Mouse (Mus musculus) small intestine, adult 2 months (tissue): ENCODE measurements around the gene Mamdc4. TPM values are rescaled to one million over a fixed set of nuclear protein-coding genes. Genes with fewer than 3 reads are reported as not detected.

Source experiments
- H3K27ac ChIP-seq: fragments of 200-500 bp; 2 replicates; pipeline ENCODE4 v1.5.1; 2012; ENCODE audit warnings: low read depth, low read length, control low read depth, inconsistent platforms; ENCODE audit not compliant: insufficient read depth
- H3K27me3 ChIP-seq: fragments of 200-500 bp; 2 replicates; pipeline ENCODE4 v1.6.1; 2012; ENCODE audit warnings: mild to moderate bottlenecking, moderate library complexity, low read length, inconsistent platforms; ENCODE audit not compliant: control insufficient read depth, insufficient read depth
- H3K36me3 ChIP-seq: fragments of 200-500 bp; 2 replicates; pipeline ENCODE4 v1.6.1; 2012; ENCODE audit warnings: mild to moderate bottlenecking, low read length, control low read depth, inconsistent platforms; ENCODE audit not compliant: control insufficient read depth, insufficient read depth
- H3K4me1 ChIP-seq: fragments of 200-500 bp; 2 replicates; pipeline ENCODE4 v1.6.1; 2012; ENCODE audit warnings: low read length, inconsistent platforms, mixed read lengths; ENCODE audit not compliant: control insufficient read depth, insufficient read depth, insufficient read length
- H3K4me3 ChIP-seq: fragments of 200-500 bp; 2 replicates; pipeline ENCODE4 v1.5.1; 2012; ENCODE audit warnings: low read depth, mild to moderate bottlenecking, control low read depth, inconsistent platforms, low read length, moderate library complexity
- CTCF ChIP-seq: fragments of 200-500 bp; IDR thresholded peaks from 2 replicates; pipeline ENCODE4 v1.5.1; 2012; ENCODE audit warnings: low read depth, mild to moderate bottlenecking, control low read depth, inconsistent platforms, low read length, moderate library complexity, mixed read lengths; ENCODE audit not compliant: insufficient replicate concordance, insufficient read length; ENCODE audit errors: extremely low read depth
- POLR2A ChIP-seq: fragments of 200-500 bp; IDR thresholded peaks from 2 replicates; pipeline ENCODE4 v1.6.1; 2012; ENCODE audit warnings: low read depth, mild to moderate bottlenecking, control low read depth, inconsistent platforms, low read length, moderate library complexity
- WGBS: fragments of 180-500 bp; shearing (Covaris S2); methylation state at CpG from one replicate; pipeline ENCODE4 v1.1.7; 2018; 5-methylcytosine and 5-hydroxymethylcytosine counted together
- polyA plus RNA-seq: library from polyadenylated mRNA; depleted of rRNA; stranded (reverse); fragments of >200 nt; gene quantifications from 2 replicates; pipeline ENCODE4 v1.2.3, GENCODE M21; 2012

Gene Mamdc4
- polyA plus RNA-seq, 1 experiment, result 1.1 TPM

GRCm38 (mm10) chr2:25608671-25609070, 34.0 kb upstream of the Mamdc4 start:
- Histone ChIP-seq H3K4me3 (peak overlapping the region; percentile 99), H3K27me3 (no peaks in the 10 kb centered on the region), H3K36me3 (no peaks in the 10 kb centered on the region), H3K27ac (no peak overlapping the region), H3K4me1 (peaks cover 7% of the 10 kb centered on the region; the same call in 1 of the 2 replicates)
- 30% methylated on average over 10 of the region's 10 CpGs for WGBS
- TF ChIP-seq POLR2A (no peak), CTCF (no peak)

DNA sequence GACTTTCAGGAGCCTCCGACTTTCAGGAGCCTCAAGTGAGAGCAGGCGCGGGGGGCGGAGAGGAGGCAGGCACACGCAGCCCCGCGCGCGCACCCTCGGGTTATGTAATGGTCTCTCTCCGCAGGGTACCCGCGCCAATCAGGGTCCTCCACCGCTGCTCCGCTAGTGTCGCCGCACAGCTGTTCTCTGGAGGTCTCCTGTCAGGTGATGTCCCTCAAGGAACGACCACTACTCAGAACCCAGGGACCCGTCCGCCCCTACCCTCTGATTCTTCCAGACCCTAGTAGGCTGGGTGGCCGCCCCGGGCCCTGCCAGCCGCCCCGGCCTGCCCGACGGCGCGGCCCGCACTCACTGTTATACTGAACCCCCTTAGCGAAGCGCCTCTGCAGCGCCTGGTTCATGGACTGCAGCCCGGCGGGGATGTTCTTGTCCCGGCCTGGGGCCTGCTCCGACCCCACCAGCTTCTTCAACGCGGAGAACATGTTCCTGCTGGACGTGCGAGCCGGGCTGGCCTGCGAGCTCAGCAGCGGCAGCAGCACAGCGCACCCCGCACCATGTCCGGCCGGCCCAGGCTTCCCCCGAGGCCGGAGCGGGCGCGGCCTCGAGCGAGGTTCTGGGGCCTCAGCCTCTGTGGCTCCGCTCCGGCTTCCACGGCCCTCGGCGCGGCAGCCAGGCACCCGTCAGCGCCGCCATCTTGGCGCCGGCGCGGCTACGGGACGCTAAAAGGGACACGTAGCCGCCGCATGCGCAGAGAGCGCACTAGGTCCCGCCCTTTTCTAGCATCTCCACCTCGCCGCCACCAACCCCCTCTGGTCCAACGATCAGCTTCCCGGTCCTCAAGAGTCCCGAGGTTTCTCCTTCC, 33.3 kb upstream of the Mamdc4 start, which contains the start of gene Rabl6:
Rabl6 (minus strand) TSS at position 761 of the 862 bp plus-strand sequence.
- H3K27me3 ChIP-seq, result no peaks in the 10 kb centered on the region
- 0 out of 2 replicates have a peak, but pooled peaks cover 2% of the 10 kb centered on the region for H3K36me3 ChIP-seq
- H3K4me3 ChIP-seq, result peak within 1 kb of the TSS; percentile 99
- peak within 1 kb of the TSS; percentile 51 for H3K27ac ChIP-seq
- TF ChIP-seq POLR2A (peak; percentile 77), CTCF (no peak)
- peaks cover 7% of the 10 kb centered on the region; the same call in 1 of the 2 replicates for H3K4me1 ChIP-seq
- under 1% methylated on average over 80 of the region's 80 CpGs for WGBS

GRCm38 (mm10) chr2:25602526-25602925, 27.9 kb upstream of the Mamdc4 start:
- TF ChIP-seq CTCF (no peak), POLR2A (no peak)
- no peaks in the 10 kb centered on the region for H3K27me3 ChIP-seq
- H3K27ac ChIP-seq, result no peak overlapping the region
- H3K4me3 ChIP-seq, result no peak overlapping the region
- 96% methylated on average over 5 of the region's 5 CpGs for WGBS
- H3K4me1 ChIP-seq, result peaks cover 8% of the 10 kb centered on the region; the same call in 1 of the 2 replicates
- peaks cover 35% of the 10 kb centered on the region for H3K36me3 ChIP-seq

DNA sequence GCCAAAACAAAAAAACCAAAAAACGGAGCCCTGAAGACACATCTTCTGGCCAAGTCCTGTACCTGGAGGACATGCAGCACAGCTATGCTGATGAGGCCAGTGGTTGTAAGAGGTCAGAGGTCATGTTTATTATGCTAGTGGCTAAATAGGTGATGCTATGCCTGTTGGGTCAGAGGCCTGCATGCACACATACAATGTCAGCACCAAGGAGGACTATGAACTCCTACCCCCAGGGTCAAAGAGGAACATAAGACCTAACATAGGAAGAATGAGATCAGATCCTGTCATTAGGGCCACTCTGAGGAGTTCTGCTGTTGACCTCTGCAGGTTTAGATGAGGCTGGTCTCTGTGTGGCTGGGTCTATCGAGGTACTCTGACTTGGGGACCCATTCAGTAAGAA, 25.4 kb upstream of the Mamdc4 start:
- no peak overlapping the region for H3K4me3 ChIP-seq
- TF ChIP-seq POLR2A, result no peak
- TF ChIP-seq CTCF, result no peak
- peaks cover 57% of the 10 kb centered on the region for H3K36me3 ChIP-seq
- H3K27me3 ChIP-seq, result no peaks in the 10 kb centered on the region
- peaks cover 6% of the 10 kb centered on the region; the same call in 1 of the 2 replicates for H3K4me1 ChIP-seq
- H3K27ac ChIP-seq, result no peak overlapping the region
- WGBS, result 91% methylated on average over 2 of the region's 2 CpGs

- 100% methylated on average over 1 of the region's 1 CpGs for WGBS
- TF ChIP-seq POLR2A, result no peak
- no peak for TF ChIP-seq CTCF
- peaks cover 60% of the 10 kb centered on the region for H3K36me3 ChIP-seq
Observed at GRCm38 (mm10) chr2:25598749-25599148, 24.1 kb upstream of the Mamdc4 start.

GRCm38 (mm10) chr2:25596765-25597510, 22.3 kb upstream of the Mamdc4 start:
- 90% methylated on average over 5 of the region's 5 CpGs for WGBS

More at GRCm38 (mm10) chr2:25598749-25599148, 24.1 kb upstream of the Mamdc4 start:
- Histone ChIP-seq H3K27me3 (no peaks in the 10 kb centered on the region), H3K4me1 (peaks cover 6% of the 10 kb centered on the region; the same call in 1 of the 2 replicates), H3K4me3 (no peak overlapping the region), H3K27ac (no peak overlapping the region)

GRCm38 (mm10) chr2:25591863-25592262, 17.2 kb upstream of the Mamdc4 start:
- no peaks in the 10 kb centered on the region for H3K4me1 ChIP-seq
- H3K27ac ChIP-seq, result no peak overlapping the region
- TF ChIP-seq POLR2A (no peak), CTCF (peak; percentile 57; the same call in 1 of the 2 replicates)
- 70% methylated on average over 2 of the region's 2 CpGs for WGBS
- H3K4me3 ChIP-seq, result no peak overlapping the region
- H3K36me3 ChIP-seq, result peaks cover 57% of the 10 kb centered on the region
- H3K27me3 ChIP-seq, result no peaks in the 10 kb centered on the region

More at GRCm38 (mm10) chr2:25596765-25597510, 22.3 kb upstream of the Mamdc4 start:
- no peak for TF ChIP-seq CTCF
- H3K27ac ChIP-seq, result no peak overlapping the region
- H3K36me3 ChIP-seq, result peaks cover 72% of the 10 kb centered on the region
- H3K4me3 ChIP-seq, result no peak overlapping the region
- H3K27me3 ChIP-seq, result no peaks in the 10 kb centered on the region
- H3K4me1 ChIP-seq, result peaks cover 6% of the 10 kb centered on the region; the same call in 1 of the 2 replicates
